In the genomic region with DNA sequence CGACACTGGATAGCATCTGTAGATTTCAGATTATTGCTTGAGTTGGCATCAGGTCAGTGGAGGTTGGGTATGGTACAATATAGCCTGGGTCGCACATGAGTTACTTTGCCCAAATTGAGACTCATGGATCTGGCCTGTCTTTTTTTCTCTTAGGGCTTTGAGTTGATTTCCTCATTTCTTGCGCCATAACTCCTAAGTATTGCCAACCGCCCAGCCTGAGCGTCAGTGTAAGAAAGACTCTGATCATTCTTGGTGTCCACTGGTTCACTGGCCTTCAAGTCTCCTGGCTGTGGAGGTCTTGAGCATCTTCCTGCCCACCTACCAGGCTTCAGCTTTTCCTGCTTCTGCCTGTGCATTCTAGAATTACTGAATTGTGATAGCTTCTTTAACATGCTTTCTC, we compare ENCODE assay signal across 15 mouse cellular contexts.
"Had no signal": no experiment of that assay in that cellular context is flagged by ENCODE, and none has a peak within 500 bp of the region (broad histone marks: within the 10 kb centered on the region; RNA-seq: fewer than 3 reads in every experiment).

No protein-coding gene starts in this region.

- ATAC-seq: hindbrain, postnatal 0 days; intestine, embryonic 16.5 days had no signal

- DNase-seq: gastrocnemius, adult 2 months; gastrocnemius, postnatal 10 days; gastrocnemius, postnatal 25 days; heart, adult 18-20 months; heart, postnatal 14 days; heart, postnatal 36 days; kidney, adult 18-20 months; kidney, adult 8-10 months; kidney, postnatal 10 days; kidney, postnatal 25 days; kidney, postnatal 4 days; liver; liver, embryonic 13.5 days had no signal
